Mouse (Mus musculus): Measurements from ENCODE around the gene Zfp266.

GRCm38 (mm10) chr9:20476632-20477031, 44.6 kb downstream of the Zfp266 start:
- TF ChIP-seq CTCF (IDR thresholded peaks at IDR 0.05; ENCODE audit: borderline replicate concordance, control insufficient read depth, extremely low read depth, insufficient read depth, low read length, poor library complexity): no peak
- TF ChIP-seq POLR2A (IDR thresholded peaks at IDR 0.05; ENCODE audit: control insufficient read depth, extremely low read depth, insufficient read depth, low read length, poor library complexity): no peak

Data from thymus, adult 2 months (tissue).